Mouse (Mus musculus) thymus, adult 2 months (tissue): ENCODE measurements around the gene Lpin1.

Experiments used
- CTCF ChIP-seq: fragments of 200-500 bp; IDR thresholded peaks from 2 replicates; pipeline ENCODE4 v1.5.1; 2012; ENCODE audit warnings: mild to moderate bottlenecking, control low read depth, low read length, moderate library complexity, borderline replicate concordance; ENCODE audit not compliant: control insufficient read depth, poor library complexity, insufficient read depth; ENCODE audit errors: extremely low read depth
- POLR2A ChIP-seq: fragments of 200-500 bp; IDR thresholded peaks from 2 replicates; pipeline ENCODE4 v1.6.1; 2012; ENCODE audit warnings: mild to moderate bottlenecking, low read length, control low read depth, moderate library complexity; ENCODE audit not compliant: control insufficient read depth, poor library complexity, insufficient read depth; ENCODE audit errors: extremely low read depth

- no peak for TF ChIP-seq CTCF
- TF ChIP-seq POLR2A: no peak
These were observed 17.8 kb downstream of the Lpin1 start for GRCm38 (mm10) chr12:16593014-16593413.
